Mouse (Mus musculus): Measurements from ENCODE around the gene Tap1.
"Not testable (repeated sequence)": the region's sequence is repeated elsewhere in the genome, so short reads cannot be mapped to it uniquely, and the experiment has no call there.

Gene Tap1

DNA sequence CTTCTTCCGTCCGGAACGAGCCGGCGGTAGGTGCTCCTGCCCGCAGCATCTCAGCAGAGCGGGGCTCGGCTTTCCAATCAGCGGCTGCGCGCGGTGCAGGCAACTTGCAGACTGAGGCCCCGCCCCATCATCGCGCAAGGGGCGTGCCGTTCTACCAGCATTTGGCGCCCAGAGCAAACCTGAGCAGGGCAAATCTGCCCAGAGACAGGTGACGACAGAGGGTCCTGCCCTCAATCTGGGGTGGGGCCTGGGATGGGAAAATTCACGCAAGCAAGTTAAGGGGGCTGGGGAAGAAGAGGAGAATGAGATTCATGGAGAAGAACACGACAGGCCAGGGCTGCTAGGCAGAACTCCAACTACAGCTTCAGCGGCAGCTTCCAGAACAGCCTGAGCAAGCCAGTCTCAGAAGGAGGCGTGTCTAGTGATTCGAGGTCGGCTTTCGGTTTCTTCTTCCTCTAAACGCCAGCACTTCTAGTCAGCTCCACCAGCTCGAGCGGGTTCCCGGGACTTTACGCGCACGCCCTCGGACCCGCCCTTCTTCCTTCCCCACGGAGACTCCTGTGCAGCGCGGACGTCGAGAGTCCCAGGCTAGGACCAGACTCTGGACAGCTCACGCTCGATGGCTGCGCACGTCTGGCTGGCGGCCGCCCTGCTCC, at the start of gene Tap1, which contains the start of gene Psmb9:
TSS of gene Tap1 (plus strand) at position 293 of the 656 bp plus-strand sequence.
TSS of gene Psmb9 (minus strand) at position 504 of the 656 bp plus-strand sequence.
- peak; percentile 100 for DNase-seq

DNA sequence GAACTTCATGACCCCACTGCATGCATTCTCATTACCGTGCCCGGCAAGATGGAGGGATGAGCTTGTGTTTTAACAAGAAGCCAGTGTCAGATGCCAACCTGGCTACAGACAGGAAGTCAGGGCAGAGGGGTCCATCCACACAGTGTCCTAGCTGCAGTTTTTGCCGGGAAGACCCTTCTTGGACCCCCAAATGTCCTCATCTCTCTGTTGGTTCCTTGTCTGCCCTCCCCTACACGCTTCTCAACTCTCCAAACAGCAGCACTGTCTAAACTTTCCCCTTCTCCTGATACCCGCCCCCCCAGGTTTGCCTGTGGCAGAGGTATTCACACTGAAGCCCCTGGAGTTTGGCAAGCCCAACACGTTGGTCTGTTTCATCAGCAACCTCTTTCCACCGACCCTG, 49.8 kb upstream of the Tap1 start:
- DNase-seq, result no peak

DNA sequence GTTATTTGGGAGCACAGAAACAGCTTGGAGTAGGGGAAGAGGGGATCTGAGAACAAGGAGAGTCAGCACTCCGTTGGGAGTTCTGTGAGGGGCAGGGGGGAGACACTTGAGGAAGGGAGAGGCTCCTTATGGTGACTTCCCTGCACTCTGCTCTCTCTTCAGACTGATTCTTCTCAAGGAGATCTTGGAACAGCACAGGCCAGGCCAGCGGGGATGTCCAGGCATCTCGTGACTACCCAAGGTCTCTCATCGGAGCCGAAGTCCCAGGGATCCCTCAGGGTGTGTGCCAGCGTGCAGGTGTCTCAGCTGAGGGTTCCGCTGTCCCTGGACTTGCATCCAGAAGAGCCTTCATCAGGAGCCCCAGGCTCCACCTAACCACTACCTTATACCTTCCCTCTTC, 48.7 kb upstream of the Tap1 start:
- no peak for DNase-seq

DNA sequence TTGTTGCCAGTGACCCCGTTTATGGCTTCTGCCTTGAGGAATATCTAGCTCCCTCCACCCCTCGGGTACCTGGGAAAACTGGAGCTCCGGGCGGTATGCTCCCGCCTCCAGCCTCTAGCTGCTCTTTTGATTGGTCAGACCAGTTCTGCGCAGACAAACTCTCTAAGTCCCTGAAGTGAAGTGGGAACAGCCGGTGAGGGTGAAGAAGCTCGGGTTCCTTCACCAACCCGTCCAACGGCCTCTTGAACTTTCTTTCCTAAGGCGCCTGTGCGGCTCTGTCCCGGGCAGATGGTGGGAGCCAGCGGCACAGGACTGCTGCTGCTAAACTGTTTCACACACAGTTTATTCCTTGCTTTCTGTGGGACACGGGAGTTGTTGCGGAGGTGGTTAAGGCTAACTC, 47.9 kb upstream of the Tap1 start:
- no peak for DNase-seq

DNA sequence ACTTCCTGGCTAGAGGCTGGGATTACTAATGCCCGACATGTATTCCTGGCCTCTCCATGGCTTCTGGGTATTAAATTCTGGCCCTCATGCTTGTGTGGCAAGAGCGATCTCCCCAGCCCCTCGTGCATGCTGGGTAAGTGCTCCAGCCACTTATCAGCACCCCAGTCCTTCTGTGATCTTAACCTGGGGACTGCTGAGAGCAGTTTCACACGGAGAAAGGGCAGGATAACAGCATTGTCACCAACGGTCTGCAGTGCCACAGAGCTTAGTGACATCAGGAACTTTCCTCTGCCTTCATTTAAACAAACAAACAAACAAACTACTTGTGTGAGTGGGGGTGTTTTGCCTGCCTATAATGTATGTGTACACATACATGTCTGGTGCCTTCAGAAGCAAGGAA, 47.1 kb upstream of the Tap1 start:
- no peak for DNase-seq

DNA sequence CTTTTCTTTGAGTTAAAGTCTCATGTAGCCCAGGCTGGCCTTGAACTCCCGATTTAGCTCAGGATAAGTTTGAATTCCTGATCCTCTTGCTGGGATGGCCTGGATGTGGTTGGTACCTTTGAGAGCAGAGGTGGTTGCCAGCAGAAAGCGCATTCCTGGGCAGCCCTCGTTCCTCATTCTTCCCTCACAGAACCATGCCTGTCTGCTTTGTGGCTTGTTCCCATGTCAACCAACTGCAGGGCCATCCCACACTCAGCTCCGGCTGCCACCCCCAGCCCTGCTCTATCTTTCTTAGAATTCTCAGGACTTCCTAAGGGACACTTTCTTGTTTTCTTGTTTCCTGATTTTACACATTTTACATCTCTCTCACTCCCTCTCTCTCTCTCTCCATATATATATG, 45.9 kb upstream of the Tap1 start:
- no peak for DNase-seq

DNA sequence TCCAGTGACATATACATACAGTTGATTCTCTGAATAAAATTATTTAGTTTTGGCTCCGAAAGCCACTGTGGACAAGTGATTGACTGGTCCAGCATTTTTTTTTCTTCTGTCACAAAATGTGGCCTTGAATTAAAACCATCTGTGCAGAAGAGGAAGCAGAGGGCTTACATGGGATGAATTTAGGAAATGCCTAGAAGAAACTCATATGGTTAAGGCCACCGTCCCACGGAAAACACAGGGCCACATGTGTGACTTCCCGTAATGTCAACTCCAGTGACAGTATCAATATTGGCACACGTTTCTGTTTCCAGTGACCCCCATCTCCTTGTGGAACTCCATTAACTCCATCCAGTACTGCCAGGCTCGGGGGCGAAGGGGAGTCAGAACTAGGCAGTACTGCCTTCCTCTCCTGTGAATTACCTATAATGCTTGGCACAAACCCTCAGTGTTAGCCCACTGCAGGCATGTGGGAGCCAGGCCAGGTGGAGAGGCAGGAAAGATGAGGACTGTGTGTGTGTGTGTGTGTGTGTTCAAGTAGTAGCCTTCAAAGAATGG, 44.8 kb upstream of the Tap1 start:
- DNase-seq, result no peak

DNA sequence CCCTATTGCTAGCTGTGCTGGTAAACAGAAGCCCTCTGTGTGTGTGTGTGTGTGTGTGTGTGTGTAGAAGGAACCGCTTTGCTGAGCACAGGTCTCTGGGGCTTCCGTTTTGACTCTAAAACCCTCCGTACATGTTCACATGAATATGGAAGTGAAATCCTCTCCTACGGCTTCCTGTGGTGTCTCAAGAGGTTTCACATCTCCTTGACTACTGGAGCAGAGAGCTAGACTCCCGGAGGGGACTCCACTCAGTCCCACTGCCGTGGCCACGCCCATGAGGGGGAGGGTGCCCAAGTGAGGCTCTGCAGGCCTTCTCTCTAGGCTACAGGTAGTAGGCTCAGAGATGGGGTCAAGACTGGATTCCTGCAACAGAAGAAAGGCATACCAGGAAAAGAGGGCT, 44.3 kb upstream of the Tap1 start, which contains the start of gene H2-DMb2:
TSS of gene H2-DMb2 (plus strand) at position 275 of the 400 bp plus-strand sequence.
- peak; percentile 88 for DNase-seq

DNA sequence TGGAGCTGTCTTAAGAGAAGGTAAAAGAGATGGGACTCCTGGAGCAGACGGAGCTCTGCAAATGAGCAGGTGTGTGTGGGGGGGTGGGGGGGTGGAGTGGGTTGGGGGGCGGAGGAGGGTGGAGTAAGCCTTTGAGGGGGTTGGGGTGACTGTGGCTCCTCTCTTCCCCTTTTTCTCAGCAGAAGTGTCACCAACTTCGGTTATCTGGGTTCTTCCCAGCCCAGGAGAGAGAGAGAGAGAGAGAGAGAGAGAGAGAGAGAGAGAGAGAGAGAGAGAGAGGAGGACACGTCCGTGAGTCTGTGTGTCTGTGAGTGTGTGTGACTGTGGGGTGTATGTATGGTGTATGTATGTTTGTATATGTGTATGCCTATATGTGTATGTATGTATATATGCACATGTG, 43.9 kb upstream of the Tap1 start:
- no peak for DNase-seq

DNA sequence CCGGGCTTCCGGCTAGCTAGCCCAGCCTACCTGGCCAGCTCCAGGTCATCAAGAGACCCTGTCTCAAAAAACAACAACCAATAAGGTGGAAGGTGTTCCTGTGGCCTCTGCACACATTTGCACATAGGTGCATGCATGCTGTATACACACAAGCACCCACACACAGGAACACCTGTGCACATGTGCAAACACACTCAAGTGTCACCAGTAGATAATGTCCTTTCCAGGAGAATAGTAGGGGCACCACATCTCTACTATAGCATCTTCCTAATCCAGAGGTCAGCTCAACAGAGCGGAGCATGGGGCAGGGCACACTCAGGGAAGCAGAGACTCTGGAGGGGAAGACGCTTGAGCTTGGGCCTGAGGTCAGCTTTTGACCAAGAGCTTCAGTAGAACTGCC, 43.1 kb upstream of the Tap1 start:
- not testable (repeated sequence) for DNase-seq

DNA sequence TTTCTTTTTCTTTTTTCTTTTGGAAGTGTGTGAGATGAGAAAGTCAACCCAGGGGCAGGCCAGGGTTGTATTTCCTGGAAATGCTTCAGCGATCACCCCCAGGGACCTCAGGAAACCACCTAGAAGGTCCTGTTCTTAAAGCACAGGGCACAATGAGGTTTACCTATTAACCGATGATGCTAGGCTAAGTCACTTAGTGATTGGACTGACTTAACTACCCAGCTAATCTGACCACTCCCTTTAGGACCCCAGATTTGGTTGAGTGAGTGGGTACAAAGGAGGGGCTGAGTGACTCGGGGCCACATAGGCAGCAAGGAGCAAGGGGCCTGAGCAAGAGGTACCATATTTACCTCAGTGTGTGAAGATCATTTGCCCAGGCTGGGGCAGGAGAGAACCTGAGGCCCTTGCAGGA, 42.4 kb upstream of the Tap1 start:
- DNase-seq, result no peak

DNA sequence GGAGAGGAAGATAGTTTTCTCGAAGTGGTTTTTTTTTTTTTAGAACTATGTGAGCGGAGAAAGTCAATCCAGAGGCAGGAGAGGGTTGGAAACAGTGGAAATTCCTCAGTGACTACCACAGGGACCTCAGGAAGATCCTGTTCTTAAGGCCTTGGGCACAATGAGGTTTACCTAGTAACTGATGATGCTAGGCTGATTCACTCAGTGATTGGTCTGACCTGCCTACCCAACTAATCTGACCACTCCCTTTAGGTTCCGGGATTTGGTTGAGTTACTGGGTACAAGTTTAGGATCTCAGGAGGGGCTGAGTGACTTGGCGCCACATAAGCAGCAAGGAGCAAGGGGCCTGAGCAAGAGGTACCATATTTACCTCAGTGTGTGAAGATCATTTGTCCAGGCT, 34.4 kb upstream of the Tap1 start, which contains the start of gene H2-DMb1:
TSS of gene H2-DMb1 (plus strand) at position 150 of the 400 bp plus-strand sequence.
- DNase-seq, result peak; percentile 39

DNA sequence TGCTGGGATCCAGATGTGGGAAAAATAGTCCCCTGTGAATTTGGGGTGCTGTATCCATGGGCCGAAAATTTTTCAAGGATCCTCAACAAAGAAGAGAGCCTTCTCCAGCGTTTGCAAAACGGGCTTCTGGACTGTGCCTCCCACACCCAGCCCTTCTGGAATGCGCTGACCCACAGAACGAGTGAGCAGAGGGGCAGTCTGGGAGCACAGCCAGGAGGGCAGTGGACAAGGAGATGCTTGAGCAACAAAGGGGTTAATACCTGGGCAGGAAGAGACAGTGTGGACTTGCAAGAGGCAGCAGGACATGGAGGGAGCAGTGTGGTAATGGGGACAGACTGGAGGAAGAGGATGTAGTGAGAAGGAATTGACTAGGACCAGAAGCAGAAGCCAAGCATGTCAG, 31.8 kb upstream of the Tap1 start:
- no peak for DNase-seq

DNA sequence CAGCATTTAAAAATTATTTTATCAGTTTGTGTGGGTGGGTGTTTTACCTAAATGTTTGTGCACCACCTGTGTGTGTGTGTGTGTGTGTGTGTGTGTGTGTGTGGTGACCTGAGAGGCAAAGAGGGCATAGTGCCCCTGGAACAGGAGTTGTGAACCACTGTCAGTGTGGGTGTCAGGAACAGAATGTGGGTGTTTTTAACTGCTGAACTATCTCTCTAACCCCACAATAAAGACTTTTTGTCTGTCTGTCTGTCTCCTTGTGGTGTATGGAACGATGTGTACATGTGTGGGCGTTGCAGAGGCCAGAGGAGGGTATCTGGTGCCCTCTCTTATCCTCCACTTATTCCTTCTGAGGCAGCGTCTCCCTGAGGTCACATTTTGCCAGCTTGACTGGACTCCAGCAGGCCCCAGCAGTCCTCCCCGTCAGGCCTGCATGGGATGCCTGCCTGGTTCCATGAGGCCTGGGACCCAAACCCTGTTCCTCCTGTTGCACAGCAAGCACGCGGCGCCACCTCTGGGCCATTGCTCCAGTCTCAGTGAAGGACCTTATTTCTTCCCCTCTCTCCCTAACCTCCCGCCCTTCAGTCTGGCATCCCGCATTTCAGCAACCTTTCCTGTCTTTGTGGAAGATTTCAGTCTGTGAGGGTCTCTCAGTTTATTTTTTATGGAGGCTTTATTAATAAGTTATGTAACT, 23.0 kb upstream of the Tap1 start:
- peak; percentile 69 for DNase-seq

DNA sequence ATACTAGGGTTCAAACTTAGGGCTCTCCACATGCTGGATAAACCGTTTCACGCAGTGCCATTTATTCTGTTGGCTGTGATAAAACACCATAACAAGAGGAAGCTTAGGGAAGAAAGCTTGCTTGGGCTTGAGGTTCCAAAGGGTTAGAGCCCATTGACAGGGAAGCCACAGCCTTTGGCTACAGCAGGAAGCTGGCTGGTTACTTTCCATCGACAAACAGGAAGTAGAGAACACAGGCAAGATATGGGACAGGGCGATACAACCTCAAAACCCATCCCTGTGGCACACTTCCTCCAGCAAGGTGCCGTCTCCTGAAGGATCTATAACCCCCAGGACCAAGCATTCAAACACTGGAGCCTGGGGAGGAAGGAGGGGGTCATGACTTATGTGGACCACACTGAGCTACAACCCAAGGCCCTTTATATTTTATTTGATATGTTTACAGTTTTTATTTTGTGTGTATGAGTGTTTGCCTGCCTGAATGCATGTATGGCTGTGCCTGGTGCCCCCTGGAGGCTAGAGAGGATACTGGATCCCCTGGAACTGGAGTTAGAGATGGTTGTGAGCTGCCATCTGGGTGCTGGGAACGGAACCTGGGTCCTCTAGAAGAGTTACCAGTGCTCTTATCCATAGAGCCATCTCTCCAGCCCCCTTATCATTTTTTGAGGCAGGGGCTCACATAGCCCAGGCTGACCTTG, 22.2 kb upstream of the Tap1 start:
- peak; percentile 50 for DNase-seq

DNA sequence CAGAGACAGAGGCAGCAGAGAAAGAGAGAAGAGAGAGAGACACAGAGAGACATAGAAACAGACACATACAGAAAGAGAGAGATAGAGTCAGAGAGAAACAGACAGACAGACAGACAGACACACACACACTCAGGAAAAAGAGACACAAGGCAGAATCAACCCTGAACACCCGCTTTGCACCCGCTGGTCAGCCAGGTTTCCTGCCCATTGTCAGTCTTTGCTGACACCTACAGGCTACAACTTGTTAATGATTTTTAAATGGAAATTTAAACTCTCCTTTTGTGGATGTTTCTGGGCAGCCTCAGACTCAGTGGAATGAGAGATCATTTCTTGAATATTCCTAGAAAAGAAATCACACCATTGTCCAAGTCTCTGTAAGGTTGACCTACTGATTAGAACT, 18.1 kb upstream of the Tap1 start:
- DNase-seq, result peak; percentile 49

DNA sequence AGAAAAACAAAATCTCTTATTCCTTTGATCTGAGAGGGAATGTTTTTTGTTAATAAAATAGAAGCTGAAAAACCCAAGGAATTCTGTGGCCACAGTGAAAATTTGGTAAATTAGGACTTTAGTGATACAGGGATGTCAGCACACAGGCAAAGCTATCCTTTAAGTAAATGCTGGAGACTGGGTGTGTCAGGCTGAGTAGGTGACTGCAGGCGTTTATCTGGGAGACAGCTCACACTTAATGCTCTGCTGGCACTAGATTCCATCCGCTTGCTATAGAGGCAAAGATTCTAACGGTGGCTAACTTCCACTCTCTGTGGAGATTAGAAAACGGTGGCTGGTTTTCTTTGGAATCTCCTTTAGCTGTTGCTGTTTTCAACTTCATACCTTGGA, 16.9 kb upstream of the Tap1 start:
- no peak for DNase-seq

DNA sequence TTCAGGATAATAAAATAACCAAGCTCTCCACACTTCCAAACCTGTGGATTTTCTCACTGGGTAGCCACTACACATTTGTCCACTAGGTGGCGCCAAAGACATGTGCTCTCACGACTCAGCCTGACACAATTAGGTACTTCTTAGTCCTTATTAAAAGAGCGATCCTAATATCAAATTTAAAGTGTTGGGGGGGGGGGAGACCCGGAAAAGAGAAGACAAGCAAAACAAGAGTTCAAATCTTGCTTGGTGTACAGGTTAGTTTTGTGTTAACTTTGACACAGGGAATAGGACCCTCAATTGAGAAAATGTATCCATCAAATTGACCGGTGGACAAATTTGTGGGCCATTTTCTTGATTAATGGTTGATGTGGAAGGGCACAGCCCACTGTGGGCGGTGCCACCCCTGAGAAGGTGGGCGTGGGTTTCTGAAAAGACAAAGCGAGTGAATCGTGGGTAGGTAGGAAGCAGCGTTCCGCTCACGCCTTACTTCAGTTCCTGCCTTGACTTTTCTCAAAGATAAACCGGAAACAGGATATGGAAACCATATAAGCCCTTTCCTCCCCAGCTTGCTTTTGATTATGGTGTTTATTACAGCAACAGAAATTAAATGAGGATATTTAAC, 16.4 kb upstream of the Tap1 start:
- peak; percentile 86 for DNase-seq

DNA sequence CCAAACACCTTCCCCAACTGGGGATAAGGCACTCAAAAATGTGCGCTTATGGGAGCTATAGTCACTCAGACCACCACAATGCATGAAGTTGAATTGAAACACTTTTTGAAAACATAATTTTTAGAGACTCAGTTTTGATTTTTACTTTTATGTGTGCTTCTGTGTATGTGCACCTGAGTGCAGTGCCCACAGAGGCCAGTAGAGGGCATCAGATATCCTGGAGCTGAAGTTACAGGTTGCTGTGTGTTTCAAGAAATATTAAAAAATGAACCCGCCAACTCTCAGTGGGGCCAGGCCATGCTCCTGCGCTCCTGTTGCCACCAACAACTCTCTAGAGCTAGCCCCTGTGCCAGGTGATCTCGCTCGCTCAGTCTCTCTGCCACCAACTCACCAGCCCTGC, 14.8 kb upstream of the Tap1 start:
- no peak for DNase-seq

DNA sequence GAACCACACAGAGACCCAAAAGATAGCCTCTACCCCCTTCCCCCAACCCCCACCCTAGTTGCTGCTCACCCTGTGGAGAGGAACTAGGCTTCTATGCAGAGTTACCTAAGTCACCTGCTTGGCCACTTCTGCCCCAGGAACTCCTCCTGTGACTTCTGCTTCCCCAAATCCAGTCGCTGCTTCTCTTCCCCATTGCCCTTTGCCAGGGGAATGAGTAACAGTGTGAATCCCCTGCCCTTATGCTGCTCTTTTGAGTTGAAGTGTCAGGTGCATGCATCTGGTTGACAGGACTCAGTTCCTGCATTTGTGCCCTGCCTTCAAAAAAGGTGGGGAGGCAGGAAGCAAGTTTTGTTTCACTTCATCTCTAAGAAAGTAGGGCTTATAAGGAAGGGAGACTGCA, 13.3 kb upstream of the Tap1 start:
- DNase-seq, result no peak

DNA sequence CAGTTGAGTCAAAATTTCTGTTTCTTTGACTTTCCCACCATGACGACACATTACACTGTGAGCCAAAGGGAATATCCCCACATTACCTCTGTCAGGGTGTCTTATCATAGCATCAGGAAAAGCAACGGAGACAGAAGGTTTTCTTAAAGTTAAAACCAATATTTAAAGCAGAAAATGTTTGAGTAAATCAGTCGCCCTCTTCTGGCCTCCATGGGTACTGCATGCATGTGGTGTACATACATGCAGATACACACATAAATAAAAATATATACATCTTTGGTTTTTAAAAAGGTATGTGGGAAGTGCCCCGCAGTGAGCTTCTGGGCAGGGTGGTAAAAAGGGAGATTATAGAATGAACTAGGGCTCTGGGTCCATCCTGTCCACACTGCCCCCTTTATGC, 10.2 kb upstream of the Tap1 start:
- no peak for DNase-seq

DNA sequence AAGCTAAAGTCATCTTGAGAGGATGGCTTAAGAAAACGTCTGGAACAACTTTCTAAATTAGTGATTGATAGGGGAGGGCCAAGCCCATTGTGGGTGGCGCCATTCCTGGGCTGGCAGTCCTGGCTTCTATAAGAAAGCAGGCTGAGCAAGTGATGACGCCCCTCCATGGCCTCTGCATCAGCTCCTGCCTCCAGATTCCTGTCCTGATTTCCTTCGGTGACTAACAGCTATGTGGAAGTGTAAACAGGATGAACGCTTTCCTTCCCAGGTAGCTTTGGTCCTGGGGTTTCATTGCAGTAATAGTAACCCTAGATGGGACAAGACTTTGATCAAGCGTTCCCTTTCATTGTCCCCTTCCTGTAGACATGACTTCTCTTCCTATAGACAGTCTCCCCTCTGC, 8.3 kb upstream of the Tap1 start:
- no peak for DNase-seq
